Comparison of ENCODE assay signal across 8 mouse cellular contexts in genomic region chr3:98427600-98428448, GRCm38 (mm10). TPM values are rescaled to one million over a fixed set of nuclear protein-coding genes. Genes with fewer than 3 reads are reported as not detected.
DNase-seq lines count a peak whose midpoint lies in the region; ATAC-seq lines count a peak whose summit lies in the region.

No protein-coding gene starts in this region.

- peak overlapping the region; percentile 98 for H3K4me2 ChIP-seq in heart, embryonic 16.5 days (ENCODE audit: low read depth, low read length)
- H3K4me2 ChIP-seq in liver, embryonic 16.5 days (ENCODE audit: low read depth, low read length): peak overlapping the region; percentile 77
- H3K4me2 ChIP-seq in neural tube, embryonic 15.5 days: peak overlapping the region; percentile 87

- H3K27me3 ChIP-seq in forebrain, embryonic 10.5 days (ENCODE audit: poor library complexity, severe bottlenecking): peaks cover 54% of the 10 kb centered on the region
- H3K27me3 ChIP-seq in heart, embryonic 16.5 days (ENCODE audit: control insufficient read depth, insufficient read depth, low read length): no peaks in the 10 kb centered on the region
- peaks cover 36% of the 10 kb centered on the region for H3K27me3 ChIP-seq in liver, embryonic 16.5 days (ENCODE audit: control insufficient read depth, insufficient read depth, low read depth, low read length)
- H3K27me3 ChIP-seq in neural tube, embryonic 15.5 days (replicated peaks): peaks cover 20% of the 10 kb centered on the region

- H3K27ac ChIP-seq in forebrain, embryonic 10.5 days: peak overlapping the region; percentile 75
- no peak overlapping the region for H3K27ac ChIP-seq in heart, embryonic 16.5 days (ENCODE audit: low read length)
- no peak overlapping the region for H3K27ac ChIP-seq in liver, embryonic 16.5 days (ENCODE audit: low read length)
- peak overlapping the region; percentile 49; the same call in 1 of the 2 replicates for H3K27ac ChIP-seq in neural tube, embryonic 15.5 days (replicated peaks)

- ATAC-seq in CD4-positive, CD25-positive, alpha-beta regulatory T cell, adult 4 months: peak; percentile 75
- ATAC-seq in heart, embryonic 16.5 days (replicated peaks; ENCODE audit: extremely low read depth, insufficient read depth, low FRiP score): peak; percentile 94
- ATAC-seq in liver, embryonic 16.5 days (ENCODE audit: low read depth): peak; percentile 87
- peak; percentile 92 for ATAC-seq in neural tube, embryonic 15.5 days (ENCODE audit: low FRiP score)

- WGBS in forebrain, embryonic 10.5 days: under 1% methylated on average over 110 of the region's 110 CpGs
- WGBS in heart, embryonic 16.5 days: under 1% methylated on average over 107 of the region's 110 CpGs
- under 1% methylated on average over 107 of the region's 110 CpGs for WGBS in liver, embryonic 16.5 days (ENCODE audit: insufficient replicate concordance)
- under 1% methylated on average over 108 of the region's 110 CpGs for WGBS in neural tube, embryonic 15.5 days

- peak overlapping the region; percentile 77 for H3K9ac ChIP-seq in heart, embryonic 16.5 days (ENCODE audit: low read length)
- H3K9ac ChIP-seq in liver, embryonic 16.5 days (ENCODE audit: low read depth, low read length): peak overlapping the region; percentile 33
- peak overlapping the region; percentile 48 for H3K9ac ChIP-seq in neural tube, embryonic 15.5 days (replicated peaks)

- DNase-seq in brain, embryonic 18.5 days (ENCODE audit: low read depth, low spot score): peak; percentile 24
- DNase-seq in forebrain, embryonic 10.5 days (ENCODE audit: extremely low spot score, low spot score): peak; percentile 83
- peak; percentile 73 to 85 for DNase-seq in kidney, postnatal 25 days
- DNase-seq in thymus, adult 18-20 months: peak; percentile 22 to 40

- peaks cover 7% of the 10 kb centered on the region for H3K36me3 ChIP-seq in forebrain, embryonic 10.5 days (replicated peaks)
- H3K36me3 ChIP-seq in heart, embryonic 16.5 days (ENCODE audit: control insufficient read depth, insufficient read depth): 0 out of 2 replicates have a peak, but pooled peaks cover 5% of the 10 kb centered on the region
- no peaks in the 10 kb centered on the region for H3K36me3 ChIP-seq in liver, embryonic 16.5 days (ENCODE audit: control insufficient read depth, insufficient read depth)
- H3K36me3 ChIP-seq in neural tube, embryonic 15.5 days: peaks cover 7% of the 10 kb centered on the region

- H3K4me3 ChIP-seq in forebrain, embryonic 10.5 days: peak overlapping the region; percentile 68
- H3K4me3 ChIP-seq in heart, embryonic 16.5 days (ENCODE audit: low read length): peak overlapping the region; percentile 71
- peak overlapping the region; percentile 62 for H3K4me3 ChIP-seq in liver, embryonic 16.5 days (ENCODE audit: low read depth, low read length)
- peak overlapping the region; percentile 60 for H3K4me3 ChIP-seq in neural tube, embryonic 15.5 days (replicated peaks)

- H3K9me3 ChIP-seq in forebrain, embryonic 10.5 days: no peaks in the 10 kb centered on the region
- H3K9me3 ChIP-seq in heart, embryonic 16.5 days (replicated peaks; ENCODE audit: control insufficient read depth, low read length): no peaks in the 10 kb centered on the region
- no peaks in the 10 kb centered on the region for H3K9me3 ChIP-seq in liver, embryonic 16.5 days (replicated peaks; ENCODE audit: control insufficient read depth, low read length)
- no peaks in the 10 kb centered on the region for H3K9me3 ChIP-seq in neural tube, embryonic 15.5 days (replicated peaks)

- peaks cover 33% of the 10 kb centered on the region for H3K4me1 ChIP-seq in forebrain, embryonic 10.5 days
- peaks cover 18% of the 10 kb centered on the region for H3K4me1 ChIP-seq in heart, embryonic 16.5 days (ENCODE audit: control insufficient read depth, insufficient read depth, low read length)
- peaks cover 2% of the 10 kb centered on the region; the same call in 1 of the 2 replicates for H3K4me1 ChIP-seq in liver, embryonic 16.5 days (ENCODE audit: control insufficient read depth, low read depth, low read length)
- H3K4me1 ChIP-seq in neural tube, embryonic 15.5 days: peaks cover 27% of the 10 kb centered on the region

RNA-seq across cellular contexts. Expression of gene Gm4450, which starts 29.1 kb away (rescaled TPM):
- polyA plus RNA-seq in CD4-positive, CD25-positive, alpha-beta regulatory T cell, adult 4 months (2017; shearing (Covaris generic)): not detected
- not detected in 2 replicates for polyA plus RNA-seq in forebrain, embryonic 10.5 days (2016; fragmentation: Nextera tagmentation; extraction: Ambion mirVana)
- polyA plus RNA-seq in heart, embryonic 16.5 days (2015; fragmentation: Nextera tagmentation; extraction: Ambion mirVana): not detected in 2 replicates
- not detected in 2 replicates for polyA plus RNA-seq in liver, embryonic 16.5 days (2015; fragmentation: Nextera tagmentation; extraction: Ambion mirVana)
- polyA plus RNA-seq in neural tube, embryonic 15.5 days (2015; fragmentation: Nextera tagmentation; extraction: Ambion mirVana): not detected in 2 replicates

RNA-seq across cellular contexts. Expression of gene Zfp697, which starts 45.6 kb away (rescaled TPM):
- not detected for polyA plus RNA-seq in CD4-positive, CD25-positive, alpha-beta regulatory T cell, adult 4 months (2017; shearing (Covaris generic))
- polyA plus RNA-seq in forebrain, embryonic 10.5 days (2016; fragmentation: Nextera tagmentation; extraction: Ambion mirVana): 7.1 and 7.5 TPM in 2 replicates
- 9.3 and 9.8 TPM in 2 replicates for polyA plus RNA-seq in heart, embryonic 16.5 days (2015; fragmentation: Nextera tagmentation; extraction: Ambion mirVana)
- polyA plus RNA-seq in liver, embryonic 16.5 days (2015; fragmentation: Nextera tagmentation; extraction: Ambion mirVana): 2.0 and 2.1 TPM in 2 replicates
- 15.8 and 17.0 TPM in 2 replicates for polyA plus RNA-seq in neural tube, embryonic 15.5 days (2015; fragmentation: Nextera tagmentation; extraction: Ambion mirVana)

Comparison
In these comparisons a context has a peak if more than half of its experiments do, and no peak if none do; other contexts are left out.
1. DNase-seq: peak in every context shown above with its lines; median percentile 83 in forebrain, embryonic 10.5 days; 79 in kidney, postnatal 25 days; 31 in thymus, adult 18-20 months; 24 in brain, embryonic 18.5 days.
2. H3K27ac ChIP-seq: peak in forebrain, embryonic 10.5 days (single experiment) and neural tube, embryonic 15.5 days (single experiment); none in heart, embryonic 16.5 days (single experiment) and liver, embryonic 16.5 days (single experiment).
3. Peak in every context shown above with its lines, with median percentiles within 50 percentile points of each other: ATAC-seq, H3K4me3 ChIP-seq, H3K4me2 ChIP-seq and H3K9ac ChIP-seq.